Mouse (Mus musculus) hindlimb bud, embryonic 11.5 days (tissue): ENCODE measurements around the gene Dhrs9.
"Not testable (repeated sequence)": the region's sequence is repeated elsewhere in the genome, so short reads cannot be mapped to it uniquely, and the experiment has no call there.

Source experiments
- DNase-seq: peaks from one replicate; pipeline ENCODE4 v3.0.0-alpha.2; 2012; ENCODE audit warnings: low read depth, low spot score; ENCODE audit errors: extremely low spot score

Gene Dhrs9

DNA sequence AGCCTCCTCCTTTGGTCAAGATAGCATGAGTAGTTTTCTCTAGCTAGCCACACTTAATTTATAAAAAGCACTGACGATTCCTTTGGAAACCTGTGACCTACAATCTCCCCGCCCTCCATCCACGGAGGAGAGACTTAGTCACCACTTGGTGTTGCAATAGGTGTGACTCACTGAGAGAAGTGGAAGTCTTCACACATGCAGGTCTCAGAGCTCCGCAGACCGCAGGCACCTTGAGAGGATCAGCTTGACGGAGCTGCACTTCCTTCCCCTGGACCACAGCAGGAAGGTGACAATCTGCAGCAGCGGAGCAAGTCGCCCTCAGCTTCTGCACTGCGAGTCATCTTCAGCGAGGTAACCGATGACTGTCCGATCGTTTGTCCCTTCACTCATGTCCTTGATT is at the start of gene Dhrs9:
TSS of gene Dhrs9 (plus strand) at position 165 of the 400 bp plus-strand sequence.
- DNase-seq: no peak

DNA sequence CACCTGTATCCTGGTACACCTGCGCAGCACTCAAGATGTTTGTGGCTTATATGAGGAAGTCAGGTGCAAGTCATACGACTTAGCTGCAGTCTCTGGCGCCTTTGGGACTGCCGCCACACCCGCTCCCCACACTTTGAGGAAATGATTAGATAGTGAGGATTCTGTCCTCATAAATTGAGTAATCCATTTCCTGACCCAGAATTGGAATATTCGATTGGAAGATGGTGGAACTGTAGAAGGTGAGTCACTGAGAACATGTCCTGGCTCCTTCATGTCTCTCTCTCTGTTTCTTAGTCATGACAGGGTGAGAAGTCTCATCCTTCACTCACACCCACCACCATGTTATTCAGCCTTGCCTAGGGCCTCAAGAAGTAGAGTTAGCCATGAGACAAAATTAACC is 48.7 kb upstream of the Dhrs9 start:
- not testable (repeated sequence) for DNase-seq

DNA sequence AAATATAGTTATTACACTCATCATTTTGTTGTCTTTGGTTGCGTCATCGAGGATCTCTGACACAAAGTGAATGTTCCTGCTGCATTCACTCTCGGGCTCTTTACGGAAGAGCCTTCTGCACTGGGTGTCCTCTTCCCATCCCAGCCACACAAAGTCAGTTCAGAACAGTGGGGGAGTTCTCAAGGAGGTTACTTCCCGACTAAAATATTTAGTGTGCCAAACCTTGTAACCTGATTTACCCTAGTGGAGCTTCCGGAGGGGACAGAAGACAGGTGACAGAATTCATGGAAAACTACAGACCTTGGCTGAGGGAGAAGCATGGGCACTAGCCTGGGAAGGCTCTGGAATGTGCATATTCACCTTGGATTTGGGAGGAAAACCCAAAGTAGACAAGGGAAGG is 38.7 kb upstream of the Dhrs9 start:
- no peak for DNase-seq

DNA sequence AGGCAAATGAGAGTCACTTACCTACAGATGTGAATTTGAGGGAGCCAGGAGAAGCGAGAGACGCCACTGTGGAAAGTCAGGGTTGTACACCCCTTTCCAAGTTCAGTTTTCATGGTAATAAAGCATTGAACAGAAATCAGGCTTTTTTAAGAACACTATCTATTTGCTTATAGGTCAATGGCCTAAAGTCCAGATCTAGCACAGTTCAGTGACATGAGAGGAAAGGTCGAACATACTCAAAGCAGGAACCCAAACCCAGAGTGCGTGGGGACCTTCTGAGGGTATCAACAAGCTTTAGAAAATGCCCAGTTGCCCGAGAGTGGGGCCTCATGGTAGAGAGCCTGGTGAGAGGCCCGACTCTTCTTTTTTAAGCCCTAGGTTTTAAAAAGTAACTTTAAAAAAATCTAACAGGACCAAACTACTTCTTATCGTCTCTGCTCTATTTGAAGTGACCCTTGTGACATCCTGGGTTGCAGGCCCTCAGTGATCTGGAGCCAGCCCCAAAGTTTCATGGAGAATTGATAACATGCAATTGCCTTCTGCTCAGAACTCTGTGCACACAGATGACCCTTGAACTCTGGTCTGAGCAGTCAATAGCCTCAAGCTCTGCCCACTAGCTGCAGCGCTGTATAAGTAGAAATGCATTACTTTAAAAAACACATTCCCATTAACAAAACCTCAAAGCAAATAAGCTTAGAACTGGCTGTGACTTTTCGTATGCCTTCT is 37.6 kb upstream of the Dhrs9 start, which contains the start of gene Abcb11:
TSS of gene Abcb11 (minus strand) at position 121 of the 726 bp plus-strand sequence.
- no peak for DNase-seq

DNA sequence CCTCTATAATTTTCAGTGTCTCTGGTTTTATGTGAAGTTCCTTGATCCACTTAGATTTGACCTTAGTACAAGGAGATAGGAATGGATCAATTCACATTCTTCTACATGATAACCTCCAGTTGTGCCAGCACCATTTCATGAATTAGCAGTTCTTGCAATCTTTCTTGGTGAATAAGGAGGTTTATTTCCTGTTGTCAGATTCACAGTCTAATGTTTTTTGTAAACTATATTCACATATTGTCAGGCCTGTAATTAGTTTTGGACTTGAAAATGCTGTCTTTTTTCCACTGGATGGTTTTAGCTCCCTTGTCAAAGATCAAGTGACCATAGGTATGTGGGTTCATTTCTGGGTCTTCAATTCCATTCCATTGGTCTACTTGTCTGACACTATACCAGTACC is 24.8 kb upstream of the Dhrs9 start:
- DNase-seq: not testable (repeated sequence)

DNA sequence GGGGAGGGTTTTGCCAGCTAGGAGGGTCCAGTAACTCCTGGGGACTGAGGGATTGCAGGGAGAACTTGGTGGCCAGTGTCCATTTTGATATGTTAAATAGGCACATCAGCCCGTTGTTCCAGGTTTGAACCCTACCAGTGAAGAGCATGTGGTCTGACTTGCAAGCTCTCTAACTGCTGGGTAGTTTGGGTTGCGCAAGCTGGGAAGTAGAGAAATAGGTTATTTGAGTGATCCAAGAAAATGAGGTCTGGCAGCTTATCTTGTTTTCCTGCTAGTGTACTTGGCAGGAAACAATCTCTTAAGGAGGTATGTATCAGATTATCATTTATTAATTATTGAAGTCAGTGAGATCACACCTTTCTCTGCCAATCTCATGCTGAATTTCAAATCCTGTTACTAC is 15.4 kb upstream of the Dhrs9 start:
- DNase-seq: no peak

DNA sequence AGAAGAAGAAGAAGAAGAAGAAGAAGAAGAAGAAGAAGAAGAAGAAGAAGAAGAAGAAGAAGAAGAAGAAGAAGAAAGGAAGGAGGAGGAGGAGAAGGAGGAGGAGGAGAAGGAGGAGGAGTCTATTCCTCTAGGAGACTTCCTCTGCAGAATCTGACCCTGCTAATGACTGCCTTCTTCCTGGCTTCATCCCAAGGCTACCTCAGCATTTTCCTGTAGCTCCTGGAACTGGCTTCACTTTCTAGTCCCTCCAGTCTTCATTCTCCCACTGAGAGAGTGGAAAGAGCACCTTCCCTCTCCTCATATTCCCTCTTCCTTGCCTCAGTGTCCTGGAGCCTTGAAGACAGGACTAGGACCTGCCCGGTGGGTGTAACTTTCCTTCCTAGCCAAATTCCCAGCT is 15.0 kb upstream of the Dhrs9 start:
- DNase-seq: no peak

DNA sequence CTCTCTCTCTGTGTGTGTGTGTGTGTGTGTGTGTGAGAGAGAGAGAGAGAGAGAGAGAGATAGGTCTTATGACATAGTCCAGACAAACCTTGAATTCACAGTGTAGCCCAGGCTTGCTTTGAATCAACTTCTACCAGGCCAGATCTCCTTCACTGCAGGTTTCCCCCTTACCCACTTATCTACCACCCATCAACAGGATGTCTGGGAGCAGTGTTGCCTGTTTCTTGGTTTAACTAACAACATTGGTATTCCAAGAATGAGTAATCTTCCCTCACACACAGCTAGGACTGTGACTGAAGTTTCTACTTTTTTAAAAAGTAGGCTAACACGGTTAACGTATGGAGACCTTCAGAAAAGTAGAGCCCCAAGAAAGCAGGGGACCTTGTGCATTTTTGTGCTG is 3.5 kb upstream of the Dhrs9 start:
- no peak for DNase-seq

DNA sequence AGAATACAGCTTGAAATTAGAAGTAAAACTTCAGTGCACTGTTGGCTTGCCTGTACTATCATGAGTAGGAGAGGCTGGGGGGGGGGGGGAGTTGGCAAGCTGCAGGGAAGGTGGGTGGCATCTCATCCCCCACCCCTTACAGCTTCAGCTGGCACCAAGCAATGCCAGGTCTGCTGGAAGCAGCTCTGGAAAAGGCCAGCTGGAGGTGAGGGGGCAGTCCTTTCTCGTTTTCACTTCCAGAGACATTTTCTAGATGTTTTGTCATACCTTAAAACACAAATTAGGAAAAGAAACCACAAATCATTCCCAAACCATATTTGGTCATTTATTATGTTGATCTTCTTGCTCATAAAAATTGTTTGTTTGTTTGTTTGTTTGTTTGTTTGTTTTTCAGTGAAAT is 444 bp upstream of the Dhrs9 start:
- no peak for DNase-seq

DNA sequence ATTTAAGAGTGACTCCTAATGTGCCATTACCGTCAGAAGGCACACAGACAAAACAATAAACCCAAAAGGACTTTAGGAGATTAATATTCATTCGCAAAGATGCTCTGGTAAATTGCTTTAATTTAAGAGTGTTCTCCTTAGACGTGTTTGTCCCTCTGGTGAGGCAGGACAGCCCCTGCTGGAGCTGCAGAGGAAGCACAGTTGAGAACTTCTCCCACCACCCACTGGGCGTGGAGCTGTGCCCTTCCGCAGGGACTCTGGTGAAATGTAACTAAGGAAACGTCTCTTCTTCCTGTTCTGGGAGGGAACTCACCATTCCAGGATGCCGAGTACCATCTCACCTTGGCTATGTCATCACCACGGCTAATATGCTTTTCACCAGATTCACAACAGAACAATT is 1.5 kb downstream of the Dhrs9 start:
- no peak for DNase-seq

DNA sequence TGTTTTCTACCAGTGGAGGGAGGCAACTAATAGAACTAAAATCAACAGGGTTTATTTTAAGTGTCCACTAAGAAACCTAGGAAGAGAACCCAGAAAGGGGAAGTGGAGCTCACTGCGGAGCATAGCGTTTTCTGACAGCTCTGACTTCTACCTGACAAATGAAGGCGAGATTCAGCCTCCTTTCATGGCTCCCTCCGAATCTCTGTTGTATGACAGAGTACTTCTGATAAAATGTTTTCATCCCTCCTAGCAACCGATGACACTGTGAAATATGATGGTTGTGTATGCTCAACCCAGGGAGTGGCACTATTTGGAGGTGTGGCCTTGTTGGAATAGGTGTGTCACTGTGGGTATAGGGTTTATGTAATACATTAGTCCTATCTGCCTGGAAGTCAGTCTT is 2.6 kb downstream of the Dhrs9 start:
- no peak for DNase-seq

DNA sequence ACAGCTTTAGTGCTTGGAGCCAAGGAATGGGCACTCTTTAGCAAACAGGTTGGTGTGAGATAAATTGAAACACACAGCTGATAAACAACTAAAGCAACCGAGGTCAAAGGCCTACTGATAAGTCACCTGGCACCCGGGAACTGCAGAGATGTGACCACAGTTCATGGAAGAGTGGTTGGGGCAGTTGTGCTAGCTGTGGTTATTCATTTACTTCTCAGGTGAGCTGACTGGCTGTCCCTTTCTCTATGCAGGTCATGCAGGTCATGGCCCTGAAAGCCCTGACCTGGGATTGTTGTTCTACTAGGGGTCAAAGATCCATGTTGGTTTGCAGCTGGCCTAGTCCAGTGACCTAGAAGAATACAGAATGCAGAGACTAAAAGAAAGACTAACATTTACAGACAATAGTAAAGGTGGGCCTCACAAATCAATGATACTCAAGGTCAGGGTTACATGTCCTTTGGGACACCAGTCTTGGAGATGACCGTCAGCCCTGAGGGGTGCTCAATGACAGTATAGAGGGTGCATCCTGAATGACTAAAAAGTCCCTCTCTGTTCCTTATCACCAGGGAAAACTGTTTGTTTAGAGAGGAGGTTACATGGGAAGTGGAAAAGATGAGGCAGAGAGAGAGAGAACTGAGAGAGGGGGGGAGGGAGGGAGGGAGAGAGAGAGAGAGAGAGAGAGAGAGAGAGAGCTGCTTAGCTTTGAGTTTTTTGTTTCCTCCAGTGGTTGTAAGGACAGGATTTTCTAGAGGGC is 6.0 kb downstream of the Dhrs9 start:
- no peak for DNase-seq

DNA sequence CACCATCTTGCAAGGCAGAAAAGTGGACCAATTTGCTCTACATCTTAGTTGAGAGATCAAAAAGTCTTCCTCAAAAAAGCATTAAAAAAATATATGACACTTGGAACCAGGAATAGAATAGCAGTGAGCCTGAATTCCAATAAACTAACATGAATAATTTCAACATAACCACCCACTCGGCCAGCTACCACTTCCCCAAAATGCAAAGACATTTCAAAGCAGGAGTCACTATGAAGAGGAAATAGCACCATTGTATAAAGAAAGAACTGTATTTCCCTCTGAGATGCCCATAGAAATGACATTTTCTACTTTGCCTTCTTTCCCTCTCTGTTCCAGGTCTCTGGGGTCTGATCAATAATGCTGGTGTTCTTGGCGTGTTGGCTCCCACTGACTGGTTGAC is 13.7 kb downstream of the Dhrs9 start:
- no peak for DNase-seq

DNA sequence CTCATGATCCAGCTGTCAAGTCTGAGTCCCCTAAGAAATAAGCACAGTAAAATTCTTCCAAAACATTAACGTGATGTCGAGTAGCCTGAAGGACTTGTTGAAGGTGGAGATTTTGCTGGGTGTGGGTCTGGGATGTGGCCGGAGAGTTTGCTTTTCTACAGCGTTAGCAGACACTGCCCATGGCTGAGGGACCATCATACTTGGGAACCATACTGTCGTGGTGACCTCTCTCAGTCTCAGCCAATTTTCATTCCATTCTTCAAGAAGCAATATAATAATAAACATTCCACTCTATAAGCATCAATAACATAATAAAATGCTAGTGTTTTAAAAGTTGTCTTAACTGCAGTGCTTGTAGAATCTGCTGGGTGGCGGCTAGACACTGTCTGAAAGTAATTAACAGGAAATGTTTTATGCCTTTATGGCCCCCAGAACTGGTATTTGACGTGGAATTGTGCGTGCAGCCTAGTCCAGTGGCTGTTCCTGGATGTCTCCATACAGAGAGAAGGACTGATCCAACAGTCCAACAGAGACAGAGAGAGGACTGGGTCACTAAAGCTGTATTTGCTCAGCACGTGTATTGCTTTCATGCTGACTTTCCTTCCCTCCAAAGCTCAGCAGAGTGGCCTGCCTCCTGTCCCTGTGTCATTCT is 15.5 kb downstream of the Dhrs9 start:
- DNase-seq: no peak

DNA sequence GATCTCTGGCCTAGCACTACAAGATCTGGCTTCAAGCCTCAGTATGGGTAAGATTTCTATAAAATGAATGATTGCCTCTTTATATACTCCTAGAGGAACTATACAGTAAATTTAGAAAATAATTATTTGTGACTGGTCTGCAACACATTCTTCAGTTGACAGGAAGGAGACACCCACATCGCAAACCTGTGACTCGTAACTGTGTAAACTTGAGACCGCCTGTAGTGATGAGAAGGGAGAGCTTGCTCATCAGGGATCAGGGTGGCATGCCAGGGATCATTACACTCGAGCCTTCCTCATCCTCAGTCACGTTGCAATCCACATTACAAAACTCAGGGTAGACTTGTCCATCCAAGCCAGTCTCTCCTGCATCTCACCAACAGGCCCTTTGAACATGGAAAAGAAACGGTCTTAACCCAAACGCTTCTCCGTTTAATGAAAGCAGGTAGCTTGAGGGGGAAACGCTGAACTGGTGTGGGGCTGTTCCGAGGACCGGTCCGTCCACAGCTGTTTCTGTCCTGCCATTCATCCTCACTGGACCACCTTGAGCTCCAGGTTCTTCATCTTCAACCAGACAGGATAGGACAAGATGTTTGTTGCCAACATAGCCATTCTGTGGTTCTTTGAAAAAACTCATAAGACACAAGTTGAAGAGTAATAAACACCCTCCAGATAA is 16.7 kb downstream of the Dhrs9 start:
- DNase-seq: no peak

DNA sequence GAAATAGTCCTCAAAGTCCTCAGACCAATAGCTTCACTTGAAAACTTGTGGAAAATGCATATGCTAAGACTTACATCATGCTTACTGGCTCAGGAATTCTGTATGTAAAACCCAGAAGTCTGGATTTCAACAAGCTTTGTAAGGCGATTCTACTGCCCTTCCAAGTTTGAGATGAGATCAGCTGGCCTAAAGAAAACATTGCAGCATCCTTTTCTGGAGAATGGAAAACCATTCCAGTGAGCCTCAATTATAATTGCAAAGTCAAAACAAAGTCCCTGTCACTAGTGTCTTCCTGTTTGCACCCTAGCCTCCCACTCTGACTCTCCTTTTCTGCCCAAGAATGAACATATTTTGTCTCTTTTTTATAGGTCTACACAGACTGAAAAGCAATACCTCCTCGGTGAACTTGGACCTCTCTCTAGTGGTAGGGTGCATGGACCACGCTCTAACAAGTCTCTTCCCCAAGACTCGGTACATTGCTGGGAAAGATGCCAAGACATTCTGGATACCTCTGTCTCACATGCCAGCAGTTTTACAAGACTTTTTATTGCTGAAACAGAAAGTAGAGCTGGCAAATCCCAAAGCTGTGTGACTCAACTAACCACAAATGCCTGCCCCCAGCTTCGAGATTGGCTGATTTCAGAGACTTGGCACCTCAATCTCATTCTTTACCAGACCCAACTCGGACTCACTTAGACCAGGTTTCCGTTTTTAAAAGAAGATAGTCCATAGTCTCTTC is 20.8 kb downstream of the Dhrs9 start:
- no peak for DNase-seq

DNA sequence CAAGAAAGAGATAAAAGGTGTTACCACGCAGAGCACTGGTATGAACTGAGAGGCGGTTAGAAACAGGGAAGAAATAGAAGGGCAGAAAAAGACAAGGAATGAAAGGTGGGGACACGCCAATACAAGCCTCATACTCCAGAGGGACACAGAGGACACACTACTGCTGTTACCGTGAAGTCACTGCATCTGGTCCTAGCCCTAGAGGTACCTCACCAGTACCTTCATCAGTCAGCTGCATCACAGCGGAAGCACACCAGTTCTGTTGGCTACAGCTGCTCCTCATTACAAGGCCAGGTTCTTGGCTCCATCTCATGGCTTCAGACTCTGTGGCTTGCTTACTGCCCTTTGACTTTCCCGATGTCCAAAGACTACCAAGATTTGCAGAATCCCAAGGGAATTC is 21.6 kb downstream of the Dhrs9 start:
- no peak for DNase-seq

DNA sequence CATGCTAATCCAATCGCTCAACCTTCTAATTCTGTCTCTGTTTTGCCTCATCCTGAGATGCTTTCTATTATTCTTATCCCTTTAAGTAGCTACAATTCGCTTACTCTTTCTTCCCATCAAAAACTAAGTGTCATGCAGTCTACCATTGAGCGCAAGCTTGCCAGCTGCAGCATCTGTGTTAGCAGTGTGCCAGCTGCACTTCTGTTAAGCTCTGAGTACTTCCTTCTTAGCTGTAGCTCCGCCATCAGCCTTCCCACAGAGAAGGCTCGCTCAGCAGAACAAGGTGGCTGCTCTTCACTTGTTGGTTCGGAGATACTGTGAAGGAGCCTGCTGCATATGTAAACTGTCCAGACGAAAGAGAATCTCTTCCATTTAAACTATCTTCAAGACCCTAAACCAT is 22.1 kb downstream of the Dhrs9 start:
- DNase-seq: no peak

DNA sequence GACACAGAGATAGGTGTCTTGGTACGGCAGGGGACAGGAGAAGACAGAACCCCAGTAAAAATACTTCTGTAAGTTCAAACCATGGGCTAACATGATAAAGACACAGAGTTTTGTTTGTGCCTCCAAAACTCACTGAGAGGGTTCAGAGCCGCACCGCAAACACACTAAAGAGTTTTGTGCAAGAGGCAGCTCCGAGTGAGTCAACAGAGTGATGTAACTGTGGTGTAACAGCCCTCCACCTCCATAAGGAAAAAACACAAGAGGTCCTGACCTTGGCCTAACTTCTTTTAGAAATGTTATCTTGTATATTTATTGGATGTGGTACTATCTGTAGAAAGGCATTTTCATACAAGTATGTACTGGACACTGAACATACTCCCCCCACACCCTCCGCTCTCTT is 25.4 kb downstream of the Dhrs9 start:
- no peak for DNase-seq

DNA sequence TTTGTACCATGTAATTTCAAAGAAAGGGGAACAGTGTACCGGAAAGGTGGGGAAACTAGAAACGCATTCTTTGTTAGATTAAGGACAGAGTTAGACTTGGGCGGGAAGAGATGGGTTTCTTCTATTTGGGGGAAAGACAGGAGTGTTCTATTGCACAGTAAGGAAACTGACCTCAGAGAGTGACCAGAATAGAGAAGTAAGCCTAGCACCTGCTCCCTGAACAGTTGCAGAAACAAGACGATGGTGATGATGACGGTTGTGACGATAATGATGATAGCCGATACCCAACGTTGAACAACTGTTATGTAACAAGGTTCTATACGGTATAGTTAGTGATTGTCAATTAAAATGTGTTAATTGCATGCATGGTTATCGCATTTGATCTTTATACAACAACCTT is 34.3 kb downstream of the Dhrs9 start:
- no peak for DNase-seq

DNA sequence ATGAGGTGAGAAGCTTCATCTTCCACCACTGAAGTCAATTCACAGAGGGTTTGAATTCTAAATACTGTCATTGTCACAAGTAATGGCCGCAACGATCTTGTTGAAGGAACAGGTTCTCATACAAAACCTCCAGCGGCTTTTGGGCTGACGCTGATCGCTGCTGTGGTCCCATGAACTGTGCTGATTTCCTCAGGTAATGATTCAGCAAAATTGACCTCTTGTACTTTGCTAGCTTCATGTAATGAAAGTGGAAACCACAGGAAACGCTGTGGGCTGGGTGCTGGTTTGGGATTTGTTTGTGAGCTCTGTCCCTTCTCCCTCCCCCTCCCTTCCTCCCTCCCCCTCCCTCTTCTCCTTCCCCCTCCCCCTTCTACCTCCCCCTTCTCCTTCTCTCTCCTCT is 34.8 kb downstream of the Dhrs9 start:
- DNase-seq: no peak
